Comparison of ENCODE assay signal across 10 mouse cellular contexts in genomic region chr6:54564506-54564991, GRCm38 (mm10). TPM values are rescaled to one million over a fixed set of nuclear protein-coding genes. Genes with fewer than 3 reads are reported as not detected.
DNase-seq lines count a peak whose midpoint lies in the region; ATAC-seq and TF ChIP-seq lines count a peak whose summit lies in the region.
"Had no signal": no experiment of that assay in that cellular context is flagged by ENCODE, and none has a peak within 500 bp of the region (broad histone marks: within the 10 kb centered on the region; RNA-seq: fewer than 3 reads in every experiment).

No protein-coding gene starts in this region.

- H3K9me3 ChIP-seq in E14TG2a.4 (ENCODE audit: low read length) = no peaks in the 10 kb centered on the region
- no peaks in the 10 kb centered on the region for H3K9me3 ChIP-seq in forebrain, embryonic 10.5 days
- no peaks in the 10 kb centered on the region for H3K9me3 ChIP-seq in midbrain, embryonic 11.5 days (ENCODE audit: control insufficient read depth, low read length)
- H3K9me3 ChIP-seq: lung, embryonic 15.5 days had no signal

- H3K4me2 ChIP-seq in midbrain, embryonic 11.5 days = peak overlapping the region; percentile 83
- H3K4me2 ChIP-seq: lung, embryonic 15.5 days had no signal

- H3K4me3 ChIP-seq in E14TG2a.4 (replicated peaks; ENCODE audit: low read length) = peak overlapping the region; percentile 78; the same call in 1 of the 2 replicates
- H3K4me3 ChIP-seq in forebrain, embryonic 10.5 days = peak overlapping the region; percentile 70
- H3K4me3 ChIP-seq in midbrain, embryonic 11.5 days (ENCODE audit: low read depth, low read length) = peak overlapping the region; percentile 64
- H3K4me3 ChIP-seq: lung, embryonic 15.5 days had no signal

- H3K27me3 ChIP-seq in E14TG2a.4 (ENCODE audit: insufficient read depth, low read length) = peaks cover 27% of the 10 kb centered on the region
- H3K27me3 ChIP-seq in forebrain, embryonic 10.5 days (ENCODE audit: poor library complexity, severe bottlenecking) = peaks cover 31% of the 10 kb centered on the region; the same call in 1 of the 2 replicates
- H3K27me3 ChIP-seq in midbrain, embryonic 11.5 days (ENCODE audit: control insufficient read depth, insufficient read depth, low read length) = no peaks in the 10 kb centered on the region

- no peak for TF ChIP-seq CTCF in E14TG2a.4 (conservative IDR thresholded peaks at IDR 0.05; ENCODE audit: low read length)

- H3K27ac ChIP-seq in forebrain, embryonic 10.5 days = peak overlapping the region; percentile 92
- peak overlapping the region; percentile 65 for H3K27ac ChIP-seq in midbrain, embryonic 11.5 days (ENCODE audit: low read depth, low read length)
- H3K27ac ChIP-seq: lung, embryonic 15.5 days had no signal

- H3K9ac ChIP-seq in midbrain, embryonic 11.5 days (ENCODE audit: low read length) = peak overlapping the region; percentile 53
- H3K9ac ChIP-seq: lung, embryonic 15.5 days had no signal

- H3K36me3 ChIP-seq in E14TG2a.4 (ENCODE audit: insufficient read depth, low read length) = no peaks in the 10 kb centered on the region
- H3K36me3 ChIP-seq in forebrain, embryonic 10.5 days (replicated peaks) = no peaks in the 10 kb centered on the region
- no peaks in the 10 kb centered on the region for H3K36me3 ChIP-seq in midbrain, embryonic 11.5 days (ENCODE audit: control insufficient read depth, insufficient read depth, low read length)
- H3K36me3 ChIP-seq: lung, embryonic 15.5 days had no signal

- peak; percentile 3 for DNase-seq in 3134 (ENCODE audit: extremely low read depth, insufficient read length, low spot score)
- DNase-seq in forebrain, embryonic 10.5 days (ENCODE audit: extremely low spot score, low spot score) = no peak
- DNase-seq in midbrain, embryonic 11.5 days (ENCODE audit: low spot score, missing footprints) = no peak
- DNase-seq in spleen, adult 18-20 months = no peak
- DNase-seq in lung, postnatal 36 days = no peak
- no peak for DNase-seq in urinary bladder, postnatal 14 days (ENCODE audit: low spot score)
- no peak for DNase-seq in lung, postnatal 25 days (ENCODE audit: low spot score)

- peaks cover 30% of the 10 kb centered on the region for H3K4me1 ChIP-seq in E14TG2a.4 (replicated peaks; ENCODE audit: low read depth, low read length)
- H3K4me1 ChIP-seq in forebrain, embryonic 10.5 days = peaks cover 61% of the 10 kb centered on the region
- peaks cover 24% of the 10 kb centered on the region for H3K4me1 ChIP-seq in midbrain, embryonic 11.5 days (ENCODE audit: control insufficient read depth, insufficient read depth, low read length)

- peak; percentile 25; the same call in 1 of the 2 replicates for ATAC-seq in midbrain, embryonic 11.5 days (ENCODE audit: low FRiP score)
- ATAC-seq: activated CD4-positive, CD25-positive, alpha-beta regulatory T cell, adult 4 months had no signal

- 65% methylated on average over 9 of the region's 9 CpGs for WGBS in forebrain, embryonic 10.5 days
- WGBS in midbrain, embryonic 11.5 days = 50% methylated on average over 9 of the region's 9 CpGs

RNA-seq across cellular contexts. Expression of gene Scrn1, which starts 1.7 kb away (rescaled TPM):
- polyA plus RNA-seq in forebrain, embryonic 10.5 days (2016; fragmentation: Nextera tagmentation; extraction: Ambion mirVana) = 58.7 and 62.1 TPM in 2 replicates
- polyA plus RNA-seq in midbrain, embryonic 11.5 days (2014; fragmentation: Nextera tagmentation; extraction: Ambion mirVana) = 69.5 and 73.3 TPM in 2 replicates
- polyA plus RNA-seq: activated CD4-positive, CD25-positive, alpha-beta regulatory T cell, adult 4 months had no signal

RNA-seq across cellular contexts. Expression of gene Plekha8, which starts 30.4 kb away (rescaled TPM):
- 20.9 and 21.6 TPM in 2 replicates for polyA plus RNA-seq in forebrain, embryonic 10.5 days (2016; fragmentation: Nextera tagmentation; extraction: Ambion mirVana)
- polyA plus RNA-seq in midbrain, embryonic 11.5 days (2014; fragmentation: Nextera tagmentation; extraction: Ambion mirVana) = 21.0 and 22.5 TPM in 2 replicates

RNA-seq across cellular contexts. Expression of gene Fkbp14, which starts 32.6 kb away (rescaled TPM):
- 11.3 and 12.3 TPM in 2 replicates for polyA plus RNA-seq in forebrain, embryonic 10.5 days (2016; fragmentation: Nextera tagmentation; extraction: Ambion mirVana)
- 14.5 and 18.0 TPM in 2 replicates for polyA plus RNA-seq in midbrain, embryonic 11.5 days (2014; fragmentation: Nextera tagmentation; extraction: Ambion mirVana)
- polyA plus RNA-seq: activated CD4-positive, CD25-positive, alpha-beta regulatory T cell, adult 4 months had no signal
